Mouse (Mus musculus) erythroblast, embryonic 14.5 days (primary cell): ENCODE data around the gene Il11.

ENCODE experiments used
- GATA1 ChIP-seq: IDR thresholded peaks from 2 replicates; pipeline ENCODE4 v1.6.1; 2012; ENCODE audit warnings: low read length, inconsistent platforms, mixed read lengths
- TAL1 ChIP-seq: IDR thresholded peaks from 3 replicates; pipeline ENCODE4 v1.6.1; 2012; ENCODE audit warnings: low read length, inconsistent platforms, mixed read lengths

- TF ChIP-seq GATA1 = no peak
- TF ChIP-seq TAL1 = no peak
These were observed 17.5 kb downstream of the Il11 start for GRCm38 (mm10) chr7:4764946-4765710.
